Mouse (Mus musculus) Muller cell, postnatal 12 days (primary cell): Measurements from ENCODE around the gene 2410004B18Rik.
"Not testable (repeated sequence)": the region's sequence is repeated elsewhere in the genome, so short reads cannot be mapped to it uniquely, and the experiment has no call there.

Experiments used
- DNase-seq: peaks from one replicate; pipeline ENCODE4 v3.0.0-alpha.2; 2015; ENCODE audit errors: inconsistent ontology term

Gene 2410004B18Rik

GRCm38 (mm10) chr3:145964473-145964872, 26.7 kb downstream of the 2410004B18Rik start:
- DNase-seq, result no peak

GRCm38 (mm10) chr3:145965583-145965982, 27.8 kb downstream of the 2410004B18Rik start:
- not testable (repeated sequence) for DNase-seq

GRCm38 (mm10) chr3:145966806-145967205, 29.0 kb downstream of the 2410004B18Rik start:
- DNase-seq, result no peak

GRCm38 (mm10) chr3:145969031-145969501, 31.3 kb downstream of the 2410004B18Rik start:
- DNase-seq, result no peak

- DNase-seq, result no peak
These were observed 33.7 kb downstream of the 2410004B18Rik start for GRCm38 (mm10) chr3:145971501-145971900.

- no peak for DNase-seq
These were observed 37.2 kb downstream of the 2410004B18Rik start for GRCm38 (mm10) chr3:145974986-145975385.

GRCm38 (mm10) chr3:145985333-145985925, 47.6 kb downstream of the 2410004B18Rik start:
- DNase-seq, result no peak

- no peak for DNase-seq
These were observed 48.6 kb downstream of the 2410004B18Rik start for GRCm38 (mm10) chr3:145986317-145987001.

GRCm38 (mm10) chr3:145987268-145987969, 49.6 kb downstream of the 2410004B18Rik start, which contains the start of gene Syde2:
Gene Syde2, plus strand, starts transcription at chr3:145987870.
- peak; percentile 96 for DNase-seq

GRCm38 (mm10) chr3:145987970-145988683, 50.3 kb downstream of the 2410004B18Rik start:
- peak; percentile 91 for DNase-seq

GRCm38 (mm10) chr3:145988684-145989575, 51.1 kb downstream of the 2410004B18Rik start:
- DNase-seq, result peak; percentile 42

GRCm38 (mm10) chr3:145989576-145990081, 51.8 kb downstream of the 2410004B18Rik start:
- DNase-seq, result no peak

- DNase-seq, result no peak
These were observed 53.3 kb downstream of the 2410004B18Rik start for GRCm38 (mm10) chr3:145991130-145991529.

- no peak for DNase-seq
These were observed 54.3 kb downstream of the 2410004B18Rik start for GRCm38 (mm10) chr3:145991976-145992730.

GRCm38 (mm10) chr3:145992796-145993195, 55.0 kb downstream of the 2410004B18Rik start:
- no peak for DNase-seq

GRCm38 (mm10) chr3:145993481-145994201, 55.8 kb downstream of the 2410004B18Rik start:
- DNase-seq, result no peak
